In the genomic region with DNA sequence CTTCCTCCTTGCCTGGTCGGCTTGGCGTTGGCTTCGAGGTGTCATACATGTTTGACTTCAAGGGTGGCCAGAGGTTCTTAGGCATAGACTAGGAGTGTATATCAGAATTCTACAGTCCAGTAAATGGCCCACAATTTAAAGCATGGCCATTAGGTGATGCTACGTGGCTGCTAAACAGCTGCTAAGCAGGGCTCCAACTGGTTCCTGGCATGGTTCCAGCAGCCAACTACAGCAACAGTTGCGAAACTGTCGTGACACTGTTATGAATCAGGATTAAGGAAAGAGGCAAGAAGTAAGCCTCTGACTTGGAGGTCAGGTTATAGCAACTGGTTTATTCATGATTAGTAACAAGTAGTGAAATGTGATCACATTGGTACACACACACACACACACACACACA, we compare ENCODE assay signal across 25 mouse cellular contexts.
DNase-seq lines count a peak whose midpoint lies in the region; ATAC-seq and TF ChIP-seq lines count a peak whose summit lies in the region.
"Had no signal": no experiment of that assay in that cellular context is flagged by ENCODE, and none has a peak within 500 bp of the region (broad histone marks: within the 10 kb centered on the region; RNA-seq: fewer than 3 reads in every experiment).

No protein-coding gene starts in this region.

- peak; percentile 1 for DNase-seq in lung, embryonic 14.5 days
- DNase-seq in lung, postnatal 36 days, result no peak
- DNase-seq in ES-CJ7 (ENCODE audit: low read depth, low spot score) (peak; percentile 77), NIH3T3 (ENCODE audit: low read depth) (peak; percentile 43), adipocyte (ENCODE audit: low spot score) (peak; percentile 2)
- no peak for DNase-seq in cerebellum, adult 11 months
- DNase-seq in urinary bladder, postnatal 4 days (ENCODE audit: low spot score in 2 of 2), result no peak
- DNase-seq in kidney, adult 9 months, result no peak
- DNase-seq: adrenal gland, adult 8-10 months; adrenal gland, postnatal 25 days; cerebellum, adult 18-20 months; cerebellum, adult 9-11 months; cerebellum, postnatal 25 days; forebrain, postnatal 0 days; gastrocnemius, adult 2 months; gastrocnemius, postnatal 14 days; heart, adult 11 months; kidney, adult 11 months had no signal

- no peak for ATAC-seq in lung, embryonic 14.5 days (ENCODE audit: insufficient read depth)
- ATAC-seq: forebrain, embryonic 14.5 days; forebrain, postnatal 0 days; hindbrain, embryonic 16.5 days; intestine, embryonic 15.5 days had no signal

- no peaks in the 10 kb centered on the region for H3K4me1 ChIP-seq in lung, embryonic 14.5 days (ENCODE audit: insufficient read depth)
- H3K4me1 ChIP-seq: embryonic facial prominence, embryonic 12.5 days; embryonic facial prominence, embryonic 15.5 days; hindbrain, embryonic 13.5 days; intestine, embryonic 15.5 days had no signal

- no peaks in the 10 kb centered on the region for H3K36me3 ChIP-seq in lung, embryonic 14.5 days (ENCODE audit: insufficient read depth)
- H3K36me3 ChIP-seq: embryonic facial prominence, embryonic 12.5 days; embryonic facial prominence, embryonic 15.5 days; hindbrain, embryonic 13.5 days; intestine, embryonic 15.5 days had no signal

- no peaks in the 10 kb centered on the region for H3K27me3 ChIP-seq in lung, embryonic 14.5 days (ENCODE audit: insufficient read depth, low read length)
- H3K27me3 ChIP-seq: embryonic facial prominence, embryonic 12.5 days; embryonic facial prominence, embryonic 15.5 days; hindbrain, embryonic 13.5 days; intestine, embryonic 15.5 days had no signal

- H3K9ac ChIP-seq in lung, embryonic 14.5 days, result no peak overlapping the region
- H3K9ac ChIP-seq: embryonic facial prominence, embryonic 12.5 days; embryonic facial prominence, embryonic 15.5 days; forebrain, postnatal 0 days; hindbrain, embryonic 13.5 days; intestine, embryonic 15.5 days had no signal

- H3K9me3 ChIP-seq in lung, embryonic 14.5 days (ENCODE audit: low read depth, low read length), result peaks cover 11% of the 10 kb centered on the region; the same call in 1 of the 2 replicates
- H3K9me3 ChIP-seq: intestine, embryonic 15.5 days had no signal

- TF ChIP-seq CTCF in lung, embryonic 14.5 days (IDR thresholded peaks at IDR 0.05; ENCODE audit: low read depth), result no peak

- no peak overlapping the region for H3K27ac ChIP-seq in lung, embryonic 14.5 days (ENCODE audit: low read depth)
- H3K27ac ChIP-seq: embryonic facial prominence, embryonic 12.5 days; embryonic facial prominence, embryonic 15.5 days; gastrocnemius, adult 2 months; hindbrain, embryonic 13.5 days; intestine, embryonic 15.5 days had no signal

- H3K4me2 ChIP-seq in lung, embryonic 14.5 days, result no peak overlapping the region
- H3K4me2 ChIP-seq: embryonic facial prominence, embryonic 12.5 days; embryonic facial prominence, embryonic 15.5 days; heart, embryonic 11.5 days; hindbrain, embryonic 13.5 days; intestine, embryonic 15.5 days had no signal

- H3K4me3 ChIP-seq in lung, embryonic 14.5 days (ENCODE audit: low read depth, low read length), result no peak overlapping the region
- H3K4me3 ChIP-seq: embryonic facial prominence, embryonic 12.5 days; embryonic facial prominence, embryonic 15.5 days; gastrocnemius, adult 2 months; hindbrain, embryonic 13.5 days; intestine, embryonic 15.5 days had no signal

- 82% methylated on average over 6 of the region's 6 CpGs for WGBS in lung, embryonic 14.5 days

Comparison
In these comparisons a context has a peak if more than half of its experiments do, and no peak if none do; other contexts are left out.
1. DNase-seq: peak in lung, embryonic 14.5 days (single experiment), ES-CJ7 (single experiment), NIH3T3 (single experiment) and adipocyte (single experiment); none in lung, postnatal 36 days (single experiment), cerebellum, adult 11 months (single experiment), urinary bladder, postnatal 4 days (0 of 2) and kidney, adult 9 months (single experiment).